Mouse (Mus musculus): ENCODE measurements around the gene Fstl4. TPM values are rescaled to one million over a fixed set of nuclear protein-coding genes. Genes with fewer than 3 reads are reported as not detected.

Gene Fstl4
- total and polyA plus RNA-seq, 3 experiments = not detected

- TF ChIP-seq POLR2AphosphoS5 (IDR thresholded peaks at IDR 0.05; ENCODE audit: borderline replicate concordance, low read depth, low read length) = no peak
Observed at GRCm38 (mm10) chr11:52794331-52794730, 29.9 kb downstream of the Fstl4 start (continued).

GRCm38 (mm10) chr11:52809542-52809941 lies 45.1 kb downstream of the Fstl4 start:
- Histone ChIP-seq H3K4me1 (ENCODE audit: control insufficient read depth in 1 of 2, insufficient read depth in 2 of 2, low read length in 2 of 2) (no peaks in the 10 kb centered on the region), H3K36me3 (ENCODE audit: control insufficient read depth in 1 of 2, insufficient read depth in 2 of 2, low read length in 2 of 2) (no peaks in the 10 kb centered on the region), H3K27ac (ENCODE audit: control insufficient read depth, low read depth, low read length) (no peak overlapping the region), H3K9ac (ENCODE audit: control insufficient read depth, low read depth, low read length, poor library complexity, severe bottlenecking) (no peak overlapping the region), H3K4me3 (ENCODE audit: control insufficient read depth in 1 of 2, insufficient read depth in 1 of 2, low read depth in 2 of 2, low read length in 2 of 2) (no peak overlapping the region), H3K27me3 (ENCODE audit: control insufficient read depth in 1 of 2, insufficient read depth in 2 of 2, low read length in 2 of 2) (no peaks in the 10 kb centered on the region), H3K79me2 (ENCODE audit: control insufficient read depth, insufficient read depth, low read length, poor library complexity) (no peaks in the 10 kb centered on the region), H3K9me3 (replicated peaks; ENCODE audit: insufficient read depth, low read length) (no peaks in the 10 kb centered on the region)
- DNase-seq (ENCODE audit: low read depth, low spot score) = no peak
- TF ChIP-seq NELFE (IDR thresholded peaks at IDR 0.05; ENCODE audit: low read depth, low read length) (no peak), EP300 (IDR thresholded peaks at IDR 0.05; ENCODE audit: low read depth in 1 of 2, low read length in 2 of 2) (no peak), ZNF384 (IDR thresholded peaks at IDR 0.05; ENCODE audit: low read depth, low read length) (no peak), TAL1 (IDR thresholded peaks at IDR 0.05; ENCODE audit: low read length) (no peak), ZMIZ1 (IDR thresholded peaks at IDR 0.05; ENCODE audit: low read depth, low read length) (no peak), POLR2AphosphoS2 (IDR thresholded peaks at IDR 0.05; ENCODE audit: low read length) (no peak), ZC3H11A (IDR thresholded peaks at IDR 0.05; ENCODE audit: low read depth, low read length) (no peak), POLR2A (IDR thresholded peaks at IDR 0.05; ENCODE audit: control insufficient read depth in 1 of 2, insufficient read depth in 1 of 2, low read depth in 1 of 2, low read length in 2 of 2, poor library complexity in 1 of 2) (no peak), MEF2A (IDR thresholded peaks at IDR 0.05; ENCODE audit: extremely low read depth, insufficient replicate concordance, low read depth, low read length, poor library complexity, severe bottlenecking) (no peak), GATA1 (IDR thresholded peaks at IDR 0.05; ENCODE audit: low read depth, low read length) (no peak), MAX (IDR thresholded peaks at IDR 0.05; ENCODE audit: low read length) (no peak)

GRCm38 (mm10) chr11:52816004-52816403 lies 51.6 kb downstream of the Fstl4 start:
- no peaks in the 10 kb centered on the region for H3K27me3 ChIP-seq (ENCODE audit: control insufficient read depth in 1 of 2, insufficient read depth in 2 of 2, low read length in 2 of 2)
- no peaks in the 10 kb centered on the region for H3K4me1 ChIP-seq (ENCODE audit: control insufficient read depth in 1 of 2, insufficient read depth in 2 of 2, low read length in 2 of 2)
- H3K9ac ChIP-seq (ENCODE audit: control insufficient read depth, low read depth, low read length, poor library complexity, severe bottlenecking) = no peak overlapping the region
- no peak overlapping the region for H3K4me3 ChIP-seq (ENCODE audit: control insufficient read depth in 1 of 2, insufficient read depth in 1 of 2, low read depth in 2 of 2, low read length in 2 of 2)
- no peak for DNase-seq (ENCODE audit: low read depth, low spot score)
- no peaks in the 10 kb centered on the region for H3K9me3 ChIP-seq (replicated peaks; ENCODE audit: insufficient read depth, low read length)
- H3K79me2 ChIP-seq (ENCODE audit: control insufficient read depth, insufficient read depth, low read length, poor library complexity) = no peaks in the 10 kb centered on the region
- TF ChIP-seq MYB (IDR thresholded peaks at IDR 0.05; ENCODE audit: low read depth, low read length) = no peak
- TF ChIP-seq UBTF (IDR thresholded peaks at IDR 0.05; ENCODE audit: borderline replicate concordance, insufficient read depth, low read depth, low read length) = no peak
- no peak for TF ChIP-seq SIN3A (IDR thresholded peaks at IDR 0.05; ENCODE audit: low read length)
- no peak for TF ChIP-seq CTCF (IDR thresholded peaks at IDR 0.05 in 2 of 3, conservative IDR thresholded peaks at IDR 0.05 in 1 of 3; ENCODE audit: control insufficient read depth in 1 of 3, insufficient read depth in 1 of 3, low read depth in 2 of 3, low read length in 3 of 3, poor library complexity in 1 of 3, severe bottlenecking in 1 of 3)
- TF ChIP-seq CHD1 (IDR thresholded peaks at IDR 0.05; ENCODE audit: low read depth, low read length) = no peak
- TF ChIP-seq POLR2A (IDR thresholded peaks at IDR 0.05; ENCODE audit: control insufficient read depth in 1 of 2, insufficient read depth in 1 of 2, low read depth in 1 of 2, low read length in 2 of 2, poor library complexity in 1 of 2) = no peak
- no peak for TF ChIP-seq ZNF384 (IDR thresholded peaks at IDR 0.05; ENCODE audit: low read depth, low read length)
- TF ChIP-seq ZKSCAN1 (IDR thresholded peaks at IDR 0.05; ENCODE audit: low read depth, low read length) = no peak
- no peak for TF ChIP-seq MEF2A (IDR thresholded peaks at IDR 0.05; ENCODE audit: extremely low read depth, insufficient replicate concordance, low read depth, low read length, poor library complexity, severe bottlenecking)
- no peak for TF ChIP-seq USF2 (IDR thresholded peaks at IDR 0.05; ENCODE audit: borderline replicate concordance in 1 of 2, insufficient read depth in 1 of 2, low read depth in 1 of 2, low read length in 2 of 2)
- no peak overlapping the region for H3K27ac ChIP-seq (ENCODE audit: control insufficient read depth, low read depth, low read length)
- no peaks in the 10 kb centered on the region for H3K36me3 ChIP-seq (ENCODE audit: control insufficient read depth in 1 of 2, insufficient read depth in 2 of 2, low read length in 2 of 2)

Data from MEL (cell line).